Mouse (Mus musculus) midbrain, embryonic 13.5 days (tissue): ENCODE measurements around the gene Hoxb6. TPM values are rescaled to one million over a fixed set of nuclear protein-coding genes. Genes with fewer than 3 reads are reported as not detected.

ENCODE experiments used
- ATAC-seq: fragments of 200-750 bp; cut with Nextera tagmentation; 2 replicates; pipeline ENCODE4 v1.8.0; 2017; ENCODE audit warnings: mild to moderate bottlenecking, moderate TSS enrichment, moderate library complexity
- H3K27ac ChIP-seq: fragments of 300-500 bp; sonication (generic); 2 replicates; pipeline ENCODE4 v1.5.1; 2015; ENCODE audit warnings: inconsistent platforms, mild to moderate bottlenecking, moderate library complexity
- H3K27me3 ChIP-seq: fragments of 300-500 bp; sonication (generic); 2 replicates; pipeline ENCODE4 v1.6.1; 2015; ENCODE audit warnings: mild to moderate bottlenecking, inconsistent platforms
- H3K36me3 ChIP-seq: fragments of 300-500 bp; sonication (generic); 2 replicates; pipeline ENCODE4 v1.6.1; 2015; ENCODE audit warnings: mild to moderate bottlenecking, inconsistent platforms
- H3K4me1 ChIP-seq: fragments of 300-500 bp; sonication (generic); replicated peaks from 2 replicates; pipeline ENCODE4 v1.6.1; 2015; ENCODE audit warnings: inconsistent platforms
- H3K4me2 ChIP-seq: fragments of 300-500 bp; sonication (generic); replicated peaks from 2 replicates; pipeline ENCODE4 v1.6.1; 2015; ENCODE audit warnings: moderate library complexity, mild to moderate bottlenecking, inconsistent platforms
- H3K4me3 ChIP-seq: fragments of 300-500 bp; sonication (generic); replicated peaks from 2 replicates; pipeline ENCODE4 v1.5.1; 2015; ENCODE audit warnings: mild to moderate bottlenecking, inconsistent platforms
- H3K9ac ChIP-seq: fragments of 300-500 bp; sonication (generic); replicated peaks from 2 replicates; pipeline ENCODE4 v1.6.1; 2015; ENCODE audit warnings: mild to moderate bottlenecking, inconsistent platforms
- H3K9me3 ChIP-seq: fragments of 300-500 bp; sonication (generic); 2 replicates; pipeline ENCODE4 v1.6.1; 2016; ENCODE audit warnings: mild to moderate bottlenecking, inconsistent platforms
- WGBS: fragments of 180-500 bp; shearing (Covaris S2); methylation state at CpG from one replicate; pipeline ENCODE4 v1.1.7; 2015; 5-methylcytosine and 5-hydroxymethylcytosine counted together
- microRNA counts: library from miRNA; unstranded; fragments of <30 nt; microRNA quantifications from one replicate; lab custom pipeline; 2016
- microRNA-seq: library from miRNA; unstranded; fragments of <30 nt; microRNA quantifications from one replicate; pipeline ENCODE4, GENCODE M21; 2016
- polyA plus RNA-seq: library from polyadenylated mRNA; unstranded; fragments of >200 nt; fragmentation: Nextera tagmentation; extraction: Ambion mirVana; gene quantifications from 2 replicates; pipeline ENCODE4 v1.2.1, GENCODE M21; 2015

Hoxb6 gene
- polyA plus RNA-seq, 1 experiment from 2014 or later, result not detected

DNA sequence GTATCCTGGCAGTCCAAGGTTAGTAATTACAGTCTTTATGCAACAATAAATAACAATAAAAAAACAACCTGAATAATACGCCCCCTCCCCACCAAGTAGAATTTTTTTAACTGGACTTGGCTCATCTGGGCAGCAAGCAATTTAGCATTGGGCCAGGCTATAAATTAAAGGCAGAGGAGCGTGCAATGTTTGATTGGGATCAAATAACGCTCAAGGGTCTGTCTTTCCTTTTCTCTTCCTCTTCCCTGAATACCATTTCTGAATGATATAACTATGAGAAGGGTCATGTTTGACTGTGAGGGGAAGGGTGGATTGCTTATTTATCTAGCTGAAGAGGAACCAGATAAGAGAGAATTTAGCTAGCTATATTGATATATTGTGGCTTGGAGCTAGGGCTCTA lies 56.7 kb downstream of the Hoxb6 start:
- no peak overlapping the region for H3K27ac ChIP-seq
- peaks cover 96% of the 10 kb centered on the region for H3K27me3 ChIP-seq
- no peak overlapping the region for H3K4me3 ChIP-seq
- H3K4me2 ChIP-seq, result no peak overlapping the region
- H3K9me3 ChIP-seq, result no peaks in the 10 kb centered on the region
- no peak for ATAC-seq
- 0 out of 2 replicates have a peak, but pooled peaks cover 7% of the 10 kb centered on the region for H3K4me1 ChIP-seq
- 7% methylated on average over 3 of the region's 3 CpGs for WGBS
- no peaks in the 10 kb centered on the region for H3K36me3 ChIP-seq
- no peak overlapping the region for H3K9ac ChIP-seq

DNA sequence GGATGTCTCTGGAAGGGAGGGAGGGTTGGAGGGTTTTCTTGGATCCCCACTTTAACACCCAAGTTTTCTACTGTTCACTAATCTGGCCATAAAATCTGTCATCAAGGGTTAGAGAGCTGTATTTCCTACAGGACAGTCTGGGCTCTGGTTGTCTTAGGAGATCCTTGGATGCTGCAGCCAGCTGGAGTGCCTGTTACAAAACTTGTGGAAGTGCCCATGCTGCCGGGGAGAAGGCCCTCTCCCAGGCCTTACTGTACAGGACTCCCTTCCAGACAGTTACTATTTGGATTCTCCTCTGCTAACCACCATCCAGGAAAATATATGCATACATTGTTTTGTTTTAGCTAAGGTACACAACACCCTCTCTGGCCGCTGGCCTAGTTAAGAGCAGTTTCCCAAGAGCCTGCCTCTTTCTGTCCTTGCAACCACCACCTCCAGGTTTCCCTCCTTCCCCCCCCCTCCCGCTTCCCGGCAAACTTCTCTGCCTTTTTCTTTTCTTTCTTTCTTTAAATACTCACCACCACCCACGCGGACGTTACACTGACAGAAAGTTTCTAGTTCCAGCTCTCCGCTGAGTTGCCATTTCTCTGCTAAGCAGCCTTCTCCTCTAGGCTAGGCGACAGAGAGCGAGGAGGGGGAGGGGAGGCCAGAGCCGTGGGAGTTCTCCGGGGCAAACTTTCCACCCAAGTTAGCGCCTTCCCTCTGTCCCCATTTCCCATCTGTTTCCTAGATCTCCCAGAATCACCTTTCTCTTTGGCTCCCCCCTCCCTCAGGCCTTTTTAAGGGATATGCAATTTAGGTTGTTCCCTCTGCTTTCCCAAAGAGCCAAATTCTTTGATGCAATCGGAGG lies 57.4 kb downstream of the Hoxb6 start:
- peaks cover 96% of the 10 kb centered on the region for H3K27me3 ChIP-seq
- peaks cover 13% of the 10 kb centered on the region; the same call in 1 of the 2 replicates for H3K4me1 ChIP-seq
- H3K4me2 ChIP-seq, result no peak overlapping the region
- H3K27ac ChIP-seq, result no peak overlapping the region
- H3K9me3 ChIP-seq, result no peaks in the 10 kb centered on the region
- H3K9ac ChIP-seq, result no peak overlapping the region
- whole genome bisulfite sequencing, result under 1% methylated on average over 14 of the region's 14 CpGs
- no peaks in the 10 kb centered on the region for H3K36me3 ChIP-seq
- no peak for ATAC-seq
- H3K4me3 ChIP-seq, result no peak overlapping the region

DNA sequence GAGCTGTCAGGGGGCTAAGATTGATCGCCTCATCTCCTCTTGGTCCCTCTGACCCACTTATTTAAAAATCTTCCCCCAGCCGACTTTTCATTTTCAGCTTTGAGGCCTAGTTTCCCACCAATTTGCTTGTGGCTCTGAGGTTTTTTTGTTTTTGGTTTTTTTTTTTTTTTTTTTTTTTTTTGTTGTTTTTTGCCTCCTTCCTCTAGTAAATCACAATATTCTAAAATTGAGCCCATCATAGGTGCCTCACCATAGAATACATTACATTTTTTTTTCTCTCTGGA lies 58.0 kb downstream of the Hoxb6 start, which contains the start of gene Hoxb2:
TSS of gene Hoxb2 (plus strand) at position 185 of the 284 bp plus-strand sequence.
- Histone ChIP-seq H3K9me3 (no peaks in the 10 kb centered on the region), H3K4me2 (no peak within 1 kb of the TSS), H3K9ac (no peak within 1 kb of the TSS), H3K36me3 (no peaks in the 10 kb centered on the region), H3K4me3 (no peak within 1 kb of the TSS), H3K27me3 (peaks cover 96% of the 10 kb centered on the region), H3K27ac (no peak within 1 kb of the TSS), H3K4me1 (peaks cover 14% of the 10 kb centered on the region; the same call in 1 of the 2 replicates)
- 3% methylated on average over 2 of the region's 2 CpGs for WGBS
- ATAC-seq, result no peak

DNA sequence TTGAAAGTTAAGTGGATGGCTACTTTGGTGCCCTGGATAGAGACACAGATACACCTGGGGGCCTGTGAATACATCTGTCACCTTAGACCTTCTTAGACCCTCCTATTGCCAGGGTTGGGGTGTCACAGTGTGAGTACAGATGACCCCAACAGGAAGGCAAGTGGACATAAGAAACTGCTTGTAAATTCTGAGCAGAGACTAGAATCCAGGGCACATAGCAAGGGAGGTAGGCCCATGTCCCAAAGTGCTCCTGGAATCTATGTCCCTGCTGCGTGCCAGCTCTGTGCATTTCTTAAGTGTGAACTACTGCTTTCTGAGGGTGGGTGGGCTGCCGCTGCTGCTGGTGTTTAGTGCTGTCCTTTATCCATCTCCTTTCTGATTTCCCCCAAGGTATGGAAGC lies 58.5 kb downstream of the Hoxb6 start:
- Histone ChIP-seq H3K9ac (no peak overlapping the region), H3K4me3 (no peak overlapping the region), H3K4me1 (peaks cover 10% of the 10 kb centered on the region; the same call in 1 of the 2 replicates), H3K36me3 (no peaks in the 10 kb centered on the region), H3K9me3 (no peaks in the 10 kb centered on the region), H3K27ac (no peak overlapping the region), H3K27me3 (peaks cover 93% of the 10 kb centered on the region), H3K4me2 (no peak overlapping the region)
- 0% methylated on average over 2 of the region's 2 CpGs for WGBS
- no peak for ATAC-seq

MicroRNA genes within 50 kb of the gene (microRNA counts, 519-probe panel; counts per million panel counts)
- 3,137 counts per million, percentile 66 among the panel's probes with 10 or more counts for microRNA mmu-miR-10a (lab: Ali Mortazavi, UCI)
- 110 counts per million, percentile 56 among the panel's probes with 10 or more counts for microRNA mmu-miR-196a (lab: Ali Mortazavi, UCI)

Small RNA genes within 50 kb of the gene (microRNA-seq; reads per million reads assigned to microRNA genes)
- 401 reads per million, percentile 67 among the genes with 10 or more reads in this experiment for gene Mir10a
- not detected for gene Mir196a-1

Other genes with a start within 250 kb of the Hoxb6 start
- 28.9 and 34.0 TPM in 2 replicates for gene Ube2z, start 227.1 kb upstream of the Hoxb6 start, polyA plus RNA-seq
- gene Atp5g1, start 216.8 kb upstream of the Hoxb6 start, polyA plus RNA-seq, result 423 and 443 TPM in 2 replicates
- not detected in 2 replicates for gene Calcoco2, start 180.5 kb upstream of the Hoxb6 start, polyA plus RNA-seq
- gene Ttll6, start 158.7 kb upstream of the Hoxb6 start, polyA plus RNA-seq, result 0.04 TPM in 1 of 2 replicates, not detected in the other
- gene Hoxb13, start 98.2 kb upstream of the Hoxb6 start, polyA plus RNA-seq, result not detected in 2 replicates
- gene Hoxb9, start 21.0 kb upstream of the Hoxb6 start, polyA plus RNA-seq, result not detected in 2 replicates
- not detected in 2 replicates for gene Hoxb8, start 10.6 kb upstream of the Hoxb6 start, polyA plus RNA-seq
- gene Hoxb7, start 5.9 kb upstream of the Hoxb6 start, polyA plus RNA-seq, result not detected in 2 replicates
- 0.08 TPM in 1 of 2 replicates, not detected in the other for gene Hoxb5, start 10.9 kb downstream of the Hoxb6 start, polyA plus RNA-seq
- not detected in 2 replicates for gene Hoxb4, start 25.8 kb downstream of the Hoxb6 start, polyA plus RNA-seq
- 0.11 TPM in 1 of 2 replicates, not detected in the other for gene Hoxb3, start 30.9 kb downstream of the Hoxb6 start, polyA plus RNA-seq
- gene Hoxb2, start 58.0 kb downstream of the Hoxb6 start, polyA plus RNA-seq, result 0.19 and 0.28 TPM in 2 replicates
- gene Hoxb1, start 73.3 kb downstream of the Hoxb6 start, polyA plus RNA-seq, result not detected in 2 replicates
- 3.4 and 4.0 TPM in 2 replicates for gene Skap1, start 172.1 kb downstream of the Hoxb6 start, polyA plus RNA-seq